Mouse (Mus musculus): ENCODE results near the gene Ppp1r1b. TPM values are rescaled to one million over a fixed set of nuclear protein-coding genes. Genes with fewer than 3 reads are reported as not detected.
"Not testable (repeated sequence)": the region's sequence is repeated elsewhere in the genome, so short reads cannot be mapped to it uniquely, and the experiment has no call there.

Gene Ppp1r1b
- polyA plus RNA-seq, 1 experiment = 150 TPM

- Histone ChIP-seq H3K27me3 (ENCODE audit: control insufficient read depth, insufficient read depth, low read length) (no peaks in the 10 kb centered on the region), H3K4me1 (ENCODE audit: control insufficient read depth, insufficient read depth, low read length) (peaks cover 41% of the 10 kb centered on the region), H3K27ac (ENCODE audit: insufficient read depth, low read length) (no peak overlapping the region), H3K4me3 (replicated peaks; ENCODE audit: insufficient read depth, low read depth, low read length) (no peak overlapping the region)
- DNase-seq = peak in 1 of 2 experiments; percentile 4
- TF ChIP-seq CTCF (IDR thresholded peaks at IDR 0.05; ENCODE audit: borderline replicate concordance, insufficient read depth, low read depth, low read length) (no peak), POLR2A (IDR thresholded peaks at IDR 0.05; ENCODE audit: borderline replicate concordance, insufficient read depth, low read length) (no peak)
- WGBS = 88% methylated on average over 2 of the region's 2 CpGs
Measured at GRCm38 (mm10) chr11:98381651-98382050, 33.4 kb downstream of the Ppp1r1b start.

DNA sequence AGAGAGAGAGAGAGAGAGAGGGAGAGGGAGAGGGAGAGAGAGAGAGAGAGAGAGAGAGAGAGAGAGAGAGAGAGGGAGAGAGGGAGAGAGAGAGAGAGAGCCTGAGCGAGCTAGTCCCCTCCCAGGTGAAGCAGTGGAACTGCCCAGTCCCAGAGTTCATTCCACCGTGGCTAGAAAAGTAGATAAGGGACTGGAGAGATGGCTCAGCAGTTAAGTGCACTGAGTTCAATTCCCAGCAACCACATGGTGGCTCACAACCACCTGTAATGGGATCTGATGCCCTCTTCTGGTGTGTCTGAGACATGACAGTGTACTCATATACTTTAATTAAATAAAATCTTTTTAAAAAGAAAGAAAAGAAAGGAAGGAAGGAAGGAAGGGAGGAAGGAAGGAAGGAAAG lies 34.2 kb downstream of the Ppp1r1b start:
- not testable (repeated sequence) for H3K27ac ChIP-seq (ENCODE audit: insufficient read depth, low read length); H3K4me3 ChIP-seq (replicated peaks; ENCODE audit: insufficient read depth, low read depth, low read length); H3K27me3 ChIP-seq (ENCODE audit: control insufficient read depth, insufficient read depth, low read length); DNase-seq
- H3K4me1 ChIP-seq (ENCODE audit: control insufficient read depth, insufficient read depth, low read length) = peaks cover 41% of the 10 kb centered on the region
- 0 out of 2 replicates have a peak, but pooled peaks have one; percentile 4 for TF ChIP-seq CTCF (IDR thresholded peaks at IDR 0.05; ENCODE audit: borderline replicate concordance, insufficient read depth, low read depth, low read length)
- WGBS = 78% methylated on average over 2 of the region's 2 CpGs

DNA sequence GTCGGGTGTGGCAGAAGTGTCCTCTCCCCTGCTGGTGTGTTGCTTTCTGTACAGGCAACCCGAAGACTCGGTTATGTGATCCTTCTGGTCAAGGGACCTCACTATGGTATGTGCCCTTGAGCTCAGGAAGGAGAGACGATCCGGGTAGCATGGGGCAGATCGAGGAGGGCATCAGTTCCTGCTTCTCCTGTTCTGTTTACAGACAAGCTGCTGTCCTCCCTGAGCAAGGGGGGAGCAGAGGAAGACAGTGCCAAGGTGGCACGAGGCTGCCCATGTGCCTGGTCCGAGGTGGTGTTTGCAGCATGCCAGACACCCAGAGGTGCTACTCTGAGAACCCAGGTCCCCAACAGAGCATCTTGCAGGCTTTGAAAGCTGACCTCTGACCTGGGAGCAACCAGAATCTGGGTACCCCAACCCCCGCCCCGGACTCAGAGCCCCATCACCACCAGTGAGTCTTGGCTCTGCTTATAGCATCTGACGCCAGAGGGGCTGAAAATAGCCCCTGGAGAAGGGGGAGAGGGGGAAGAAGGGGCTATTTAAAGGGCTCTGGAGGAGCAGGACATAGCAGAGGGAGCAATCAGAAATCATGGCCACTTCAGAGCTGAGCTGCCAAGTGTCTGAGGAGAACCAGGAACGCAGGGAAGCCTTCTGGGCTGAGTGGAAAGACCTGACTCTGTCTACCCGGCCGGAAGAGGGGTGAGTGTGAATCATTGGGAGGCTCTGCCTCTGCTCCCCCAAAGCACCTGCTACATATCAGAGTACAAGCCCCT lies 35.2 kb downstream of the Ppp1r1b start, which contains the start of gene Tcap:
Gene Tcap (plus strand): TSS at position 551 of the 770 bp plus-strand sequence.
- peaks cover 46% of the 10 kb centered on the region for H3K4me1 ChIP-seq (ENCODE audit: control insufficient read depth, insufficient read depth, low read length)
- no peaks in the 10 kb centered on the region for H3K27me3 ChIP-seq (ENCODE audit: control insufficient read depth, insufficient read depth, low read length)
- H3K4me3 ChIP-seq (replicated peaks; ENCODE audit: insufficient read depth, low read depth, low read length) = no peak within 1 kb of the TSS
- peak; percentile 44 to 55 for DNase-seq
- TF ChIP-seq CTCF (IDR thresholded peaks at IDR 0.05; ENCODE audit: borderline replicate concordance, insufficient read depth, low read depth, low read length) (no peak), POLR2A (IDR thresholded peaks at IDR 0.05; ENCODE audit: borderline replicate concordance, insufficient read depth, low read length) (no peak)
- WGBS = 28% methylated on average over 14 of the region's 14 CpGs
- no peak within 1 kb of the TSS for H3K27ac ChIP-seq (ENCODE audit: insufficient read depth, low read length)

DNA sequence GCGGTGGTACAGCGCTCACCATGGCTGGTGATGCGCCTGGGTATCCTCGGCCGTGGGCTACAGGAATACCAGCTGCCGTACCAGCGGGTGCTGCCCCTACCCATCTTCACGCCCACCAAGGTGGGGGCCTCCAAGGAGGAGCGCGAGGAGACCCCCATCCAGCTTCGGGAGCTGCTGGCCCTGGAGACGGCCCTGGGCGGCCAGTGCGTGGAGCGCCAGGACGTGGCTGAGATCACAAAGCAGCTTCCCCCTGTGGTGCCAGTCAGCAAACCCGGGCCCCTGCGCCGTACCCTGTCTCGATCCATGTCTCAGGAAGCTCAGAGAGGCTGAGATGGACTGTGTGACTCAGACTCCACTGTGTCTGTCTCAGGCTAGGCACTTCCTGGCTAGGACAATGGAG lies 36.0 kb downstream of the Ppp1r1b start:
- no peak for TF ChIP-seq CTCF (IDR thresholded peaks at IDR 0.05; ENCODE audit: borderline replicate concordance, insufficient read depth, low read depth, low read length)
- TF ChIP-seq POLR2A (IDR thresholded peaks at IDR 0.05; ENCODE audit: borderline replicate concordance, insufficient read depth, low read length) = no peak
- no peaks in the 10 kb centered on the region for H3K27me3 ChIP-seq (ENCODE audit: control insufficient read depth, insufficient read depth, low read length)
- H3K4me1 ChIP-seq (ENCODE audit: control insufficient read depth, insufficient read depth, low read length) = peaks cover 49% of the 10 kb centered on the region
- H3K27ac ChIP-seq (ENCODE audit: insufficient read depth, low read length) = no peak overlapping the region
- WGBS = 61% methylated on average over 20 of the region's 20 CpGs
- DNase-seq = peak in 1 of 2 experiments; percentile 36
- H3K4me3 ChIP-seq (replicated peaks; ENCODE audit: insufficient read depth, low read depth, low read length) = no peak overlapping the region

- 37% methylated on average over 8 of the region's 8 CpGs for WGBS
- peak in 1 of 2 experiments; percentile 22 for DNase-seq
- TF ChIP-seq POLR2A (IDR thresholded peaks at IDR 0.05; ENCODE audit: borderline replicate concordance, insufficient read depth, low read length) (no peak), CTCF (IDR thresholded peaks at IDR 0.05; ENCODE audit: borderline replicate concordance, insufficient read depth, low read depth, low read length) (no peak)
- no peak overlapping the region for H3K4me3 ChIP-seq (replicated peaks; ENCODE audit: insufficient read depth, low read depth, low read length)
- peaks cover 42% of the 10 kb centered on the region for H3K4me1 ChIP-seq (ENCODE audit: control insufficient read depth, insufficient read depth, low read length)
- no peak overlapping the region for H3K27ac ChIP-seq (ENCODE audit: insufficient read depth, low read length)
- H3K27me3 ChIP-seq (ENCODE audit: control insufficient read depth, insufficient read depth, low read length) = no peaks in the 10 kb centered on the region
Measured at GRCm38 (mm10) chr11:98384721-98385637, 36.8 kb downstream of the Ppp1r1b start.

- 75% methylated on average over 25 of the region's 25 CpGs for WGBS
- no peaks in the 10 kb centered on the region for H3K27me3 ChIP-seq (ENCODE audit: control insufficient read depth, insufficient read depth, low read length)
- H3K4me3 ChIP-seq (replicated peaks; ENCODE audit: insufficient read depth, low read depth, low read length) = no peak within 1 kb of the TSS
- H3K27ac ChIP-seq (ENCODE audit: insufficient read depth, low read length) = no peak within 1 kb of the TSS
- peaks cover 34% of the 10 kb centered on the region for H3K4me1 ChIP-seq (ENCODE audit: control insufficient read depth, insufficient read depth, low read length)
- no peak for DNase-seq
- TF ChIP-seq POLR2A (IDR thresholded peaks at IDR 0.05; ENCODE audit: borderline replicate concordance, insufficient read depth, low read length) (no peak), CTCF (IDR thresholded peaks at IDR 0.05; ENCODE audit: borderline replicate concordance, insufficient read depth, low read depth, low read length) (no peak)
Measured at GRCm38 (mm10) chr11:98385638-98386585, 37.7 kb downstream of the Ppp1r1b start, which contains the start of gene Pnmt. Gene Pnmt, plus strand, starts transcription at chr11:98386450.

- no peak overlapping the region for H3K27ac ChIP-seq (ENCODE audit: insufficient read depth, low read length)
- no peaks in the 10 kb centered on the region for H3K27me3 ChIP-seq (ENCODE audit: control insufficient read depth, insufficient read depth, low read length)
- peaks cover 34% of the 10 kb centered on the region for H3K4me1 ChIP-seq (ENCODE audit: control insufficient read depth, insufficient read depth, low read length)
- TF ChIP-seq POLR2A (IDR thresholded peaks at IDR 0.05; ENCODE audit: borderline replicate concordance, insufficient read depth, low read length) = no peak
- no peak for TF ChIP-seq CTCF (IDR thresholded peaks at IDR 0.05; ENCODE audit: borderline replicate concordance, insufficient read depth, low read depth, low read length)
- DNase-seq = no peak
- 54% methylated on average over 24 of the region's 24 CpGs for WGBS
- H3K4me3 ChIP-seq (replicated peaks; ENCODE audit: insufficient read depth, low read depth, low read length) = no peak overlapping the region
Measured at GRCm38 (mm10) chr11:98386596-98386995, 38.4 kb downstream of the Ppp1r1b start.
